Mouse (Mus musculus) midbrain, postnatal 0 days (tissue): Measurements from ENCODE around the gene Atf6. TPM values are rescaled to one million over a fixed set of nuclear protein-coding genes. Genes with fewer than 3 reads are reported as not detected.

Source experiments
- ATAC-seq: fragments of 200-750 bp; cut with Nextera tagmentation; 2 replicates; pipeline ENCODE4 v1.8.0; 2017; ENCODE audit warnings: moderate number of reproducible peaks, mild to moderate bottlenecking, moderate TSS enrichment, moderate library complexity; ENCODE audit not compliant: low FRiP score
- DNase-seq: peaks from one replicate; pipeline ENCODE4 v3.0.0-alpha.2; 2015; ENCODE audit warnings: low spot score
- H3K27ac ChIP-seq: fragments of 300-500 bp; sonication (generic); 2 replicates; pipeline ENCODE4 v1.5.1; 2014; ENCODE audit warnings: low read depth, mild to moderate bottlenecking, low read length, mixed read lengths
- H3K27me3 ChIP-seq: fragments of 300-500 bp; sonication (generic); 2 replicates; pipeline ENCODE4 v1.6.1; 2014; ENCODE audit warnings: low read length, control low read depth, mixed read lengths; ENCODE audit not compliant: insufficient read depth
- H3K36me3 ChIP-seq: fragments of 300-500 bp; sonication (generic); 2 replicates; pipeline ENCODE4 v1.6.1; 2014; ENCODE audit warnings: low read length, control low read depth, mixed read lengths; ENCODE audit not compliant: insufficient read depth
- H3K4me1 ChIP-seq: fragments of 300-500 bp; sonication (generic); 2 replicates; pipeline ENCODE4 v1.6.1; 2014; ENCODE audit warnings: mild to moderate bottlenecking, control low read depth, antibody characterized with exemption, low read length, mixed read lengths; ENCODE audit not compliant: insufficient read depth
- H3K4me2 ChIP-seq: fragments of 300-500 bp; sonication (generic); 2 replicates; pipeline ENCODE4 v1.6.1; 2014; ENCODE audit warnings: low read depth, mild to moderate bottlenecking, low read length, mixed read lengths; ENCODE audit not compliant: poor library complexity, severe bottlenecking
- H3K4me3 ChIP-seq: fragments of 300-500 bp; sonication (generic); 2 replicates; pipeline ENCODE4 v1.5.1; 2014; ENCODE audit warnings: low read depth, mild to moderate bottlenecking, low read length, moderate library complexity
- H3K9ac ChIP-seq: fragments of 300-500 bp; sonication (generic); replicated peaks from 2 replicates; pipeline ENCODE4 v1.6.1; 2014; ENCODE audit warnings: mild to moderate bottlenecking, low read length, moderate library complexity, mixed read lengths; ENCODE audit not compliant: poor library complexity, severe bottlenecking
- H3K9me3 ChIP-seq: fragments of 300-500 bp; sonication (generic); 2 replicates; pipeline ENCODE4 v1.6.1; 2016; ENCODE audit warnings: low read length, control low read depth
- CTCF ChIP-seq: IDR thresholded peaks from 2 replicates; pipeline ENCODE4 v1.5.1; 2016; ENCODE audit warnings: antibody characterized with exemption, mild to moderate bottlenecking
- WGBS: fragments of 180-500 bp; shearing (Covaris S2); extraction: QIAGEN DNeasy Blood & Tissue Kit; methylation state at CpG from one replicate; pipeline ENCODE4 v1.1.7; 2014; 5-methylcytosine and 5-hydroxymethylcytosine counted together
- polyA plus RNA-seq: library from polyadenylated mRNA; unstranded; fragments of >200 nt; fragmentation: Nextera tagmentation; extraction: Ambion mirVana; gene quantifications from 2 replicates; pipeline ENCODE4 v1.2.1, GENCODE M21; 2015
- total RNA-seq: library from RNA; depleted of rRNA; stranded (reverse); fragments of >200 nt; gene quantifications from 2 replicates; pipeline ENCODE4 v1.2.3, GENCODE M21; 2014

The Atf6 gene
- total and polyA plus RNA-seq, 2 experiments from 2014 or later, result 5.4 to 17.4 TPM

GRCm38 (mm10) chr1:170701178-170701577 is 166.4 kb downstream of the Atf6 start:
- no peaks in the 10 kb centered on the region for H3K36me3 ChIP-seq
- 77% methylated on average over 3 of the region's 3 CpGs for WGBS
- no peak for DNase-seq
- no peak overlapping the region for H3K4me3 ChIP-seq
- no peak for TF ChIP-seq CTCF
- no peaks in the 10 kb centered on the region for H3K4me1 ChIP-seq
- no peak overlapping the region for H3K4me2 ChIP-seq
- H3K27me3 ChIP-seq, result no peaks in the 10 kb centered on the region
- 0 out of 2 replicates have a peak, but pooled peaks cover 2% of the 10 kb centered on the region for H3K9me3 ChIP-seq
- no peak overlapping the region for H3K9ac ChIP-seq
- H3K27ac ChIP-seq, result no peak overlapping the region
- no peak for ATAC-seq

- H3K9ac ChIP-seq, result no peak overlapping the region
- DNase-seq (no peak), ATAC-seq (no peak)
- H3K36me3 ChIP-seq, result no peaks in the 10 kb centered on the region
- no peak for TF ChIP-seq CTCF
- no peak overlapping the region for H3K4me3 ChIP-seq
- H3K9me3 ChIP-seq, result 0 out of 2 replicates have a peak, but pooled peaks cover 2% of the 10 kb centered on the region
- WGBS, result 83% methylated on average over 3 of the region's 3 CpGs
- no peak overlapping the region for H3K4me2 ChIP-seq
- H3K27ac ChIP-seq, result no peak overlapping the region
- no peaks in the 10 kb centered on the region for H3K4me1 ChIP-seq
- no peaks in the 10 kb centered on the region for H3K27me3 ChIP-seq
Measured at GRCm38 (mm10) chr1:170700496-170701027, 167.0 kb downstream of the Atf6 start.

- TF ChIP-seq CTCF, result no peak
- H3K36me3 ChIP-seq, result no peaks in the 10 kb centered on the region
- no peak overlapping the region for H3K9ac ChIP-seq
- no peaks in the 10 kb centered on the region for H3K4me1 ChIP-seq
- H3K27ac ChIP-seq, result no peak overlapping the region
- WGBS, result 84% methylated on average over 9 of the region's 9 CpGs
- H3K4me2 ChIP-seq, result no peak overlapping the region
- ATAC-seq (no peak), DNase-seq (no peak)
- no peaks in the 10 kb centered on the region for H3K27me3 ChIP-seq
- no peak overlapping the region for H3K4me3 ChIP-seq
- H3K9me3 ChIP-seq, result 0 out of 2 replicates have a peak, but pooled peaks cover 2% of the 10 kb centered on the region
Measured at GRCm38 (mm10) chr1:170699553-170699952, 168.0 kb downstream of the Atf6 start.

- no peak overlapping the region for H3K27ac ChIP-seq
- H3K9ac ChIP-seq, result no peak overlapping the region
- no peak for TF ChIP-seq CTCF
- H3K4me2 ChIP-seq, result no peak overlapping the region
- ATAC-seq, result no peak
- H3K9me3 ChIP-seq, result 0 out of 2 replicates have a peak, but pooled peaks cover 2% of the 10 kb centered on the region
- H3K4me3 ChIP-seq, result no peak overlapping the region
- H3K4me1 ChIP-seq, result no peaks in the 10 kb centered on the region
- WGBS, result 67% methylated on average over 3 of the region's 3 CpGs
- H3K27me3 ChIP-seq, result no peaks in the 10 kb centered on the region
- no peak for DNase-seq
- no peaks in the 10 kb centered on the region for H3K36me3 ChIP-seq
Measured at GRCm38 (mm10) chr1:170698771-170699170, 168.8 kb downstream of the Atf6 start.

- no peak overlapping the region for H3K9ac ChIP-seq
- no peak overlapping the region for H3K27ac ChIP-seq
- ATAC-seq, result no peak
- H3K36me3 ChIP-seq, result no peaks in the 10 kb centered on the region
- DNase-seq, result peak; percentile 15
- 81% methylated on average over 7 of the region's 7 CpGs for whole genome bisulfite sequencing
- no peak overlapping the region for H3K4me2 ChIP-seq
- 0 out of 2 replicates have a peak, but pooled peaks cover 2% of the 10 kb centered on the region for H3K9me3 ChIP-seq
- no peak for TF ChIP-seq CTCF
- H3K4me3 ChIP-seq, result no peak overlapping the region
- no peaks in the 10 kb centered on the region for H3K4me1 ChIP-seq
- no peaks in the 10 kb centered on the region for H3K27me3 ChIP-seq
Measured at GRCm38 (mm10) chr1:170697771-170698356, 169.7 kb downstream of the Atf6 start.

- H3K4me3 ChIP-seq, result no peak overlapping the region
- H3K36me3 ChIP-seq, result no peaks in the 10 kb centered on the region
- H3K9me3 ChIP-seq, result 0 out of 2 replicates have a peak, but pooled peaks cover 2% of the 10 kb centered on the region
- no peaks in the 10 kb centered on the region for H3K27me3 ChIP-seq
- DNase-seq, result no peak
- H3K4me1 ChIP-seq, result no peaks in the 10 kb centered on the region
- no peak overlapping the region for H3K27ac ChIP-seq
- H3K4me2 ChIP-seq, result no peak overlapping the region
- 95% methylated on average over 8 of the region's 8 CpGs for WGBS
- ATAC-seq, result no peak
- H3K9ac ChIP-seq, result no peak overlapping the region
- no peak for TF ChIP-seq CTCF
Measured at GRCm38 (mm10) chr1:170696996-170697395, 170.6 kb downstream of the Atf6 start.
